Mouse (Mus musculus): ENCODE results near the gene Olfr522. TPM values are rescaled to one million over a fixed set of nuclear protein-coding genes. Genes with fewer than 3 reads are reported as not detected.

The Olfr522 gene
- total RNA-seq, 2 experiments from 2014 or later: not detected

- no peak for DNase-seq
Observed at GRCm38 (mm10) chr7:140111943-140112342, 52.6 kb downstream of the Olfr522 start.

Other genes with a start within 250 kb of the Olfr522 start
- gene Utf1, start 221.0 kb downstream of the Olfr522 start, total RNA-seq (2021): not detected
- gene 6430531B16Rik, start 186.0 kb downstream of the Olfr522 start, total RNA-seq (2021): under 1 TPM; 0.72 to 0.78 TPM
- 1 to 10 TPM; 5.7 to 6.9 TPM for gene Adam8, start 172.2 kb downstream of the Olfr522 start, total RNA-seq (2021)
- 10 to 100 TPM; 23.7 to 30.7 TPM for gene Zfp511, start 128.4 kb downstream of the Olfr522 start, total RNA-seq (2021)
- gene Tubgcp2, start 128.1 kb downstream of the Olfr522 start, total RNA-seq (2021): 10 to 100 TPM; 34.8 to 36.3 TPM
- under 1 TPM in 1 of 2 experiments, not detected in 1; 0.18 TPM for gene Msx3, start 115.7 kb downstream of the Olfr522 start, total RNA-seq (2021)
- gene Caly, start 82.2 kb downstream of the Olfr522 start, total RNA-seq (2021): 100 to 1,000 TPM; 242 to 255 TPM
- not detected for gene Prap1, start 71.4 kb downstream of the Olfr522 start, total RNA-seq (2021)
- 10 to 100 TPM; 47.0 to 50.7 TPM for gene Fuom, start 62.3 kb downstream of the Olfr522 start, total RNA-seq (2021)
- gene Paox, start 49.0 kb downstream of the Olfr522 start, total RNA-seq (2021): 1 to 10 TPM; 3.0 to 3.4 TPM
- 10 to 100 TPM; 60.2 to 61.0 TPM for gene Echs1, start 48.3 kb downstream of the Olfr522 start, total RNA-seq (2021)
- 10 to 100 TPM; 23.0 to 27.3 TPM for gene Mtg1, start 27.2 kb downstream of the Olfr522 start, total RNA-seq (2021)
- 100 to 1,000 TPM; 165 to 170 TPM for gene Sprn, start 9.9 kb downstream of the Olfr522 start, total RNA-seq (2021)
- gene Olfr523, start 8.5 kb upstream of the Olfr522 start, total RNA-seq (2021): under 1 TPM; 0.10 to 0.18 TPM
- gene Olfr524, start 41.2 kb upstream of the Olfr522 start, total RNA-seq (2021): not detected
- gene Cd163l1, start 53.5 kb upstream of the Olfr522 start, total RNA-seq (2021): under 1 TPM; 0.43 to 0.70 TPM
- under 1 TPM; 0.17 to 0.18 TPM for gene 5830411N06Rik, start 82.5 kb upstream of the Olfr522 start, total RNA-seq (2021)
- not detected for gene Olfr525, start 156.1 kb upstream of the Olfr522 start, total RNA-seq (2021)
- not detected for gene Olfr527, start 169.3 kb upstream of the Olfr522 start, total RNA-seq (2021)
- gene Olfr60, start 196.9 kb upstream of the Olfr522 start, total RNA-seq (2021): not detected
- not detected for gene Olfr530, start 211.6 kb upstream of the Olfr522 start, total RNA-seq (2021)
- gene Olfr531, start 238.2 kb upstream of the Olfr522 start, total RNA-seq (2021): not detected